Mouse (Mus musculus): Measurements from ENCODE around the gene Lhfp. TPM values are rescaled to one million over a fixed set of nuclear protein-coding genes. Genes with fewer than 3 reads are reported as not detected.

Gene Lhfp
- polyA plus RNA-seq, 2 experiments = 2.6 to 2.7 TPM

GRCm38 (mm10) chr3:53086481-53087155 lies 45.3 kb downstream of the Lhfp start:
- Histone ChIP-seq H3K9me3 (ENCODE audit: control insufficient read depth, low read length) (no peaks in the 10 kb centered on the region), H3K4me2 (ENCODE audit: low read depth) (no peak overlapping the region), H3K4me3 (ENCODE audit: insufficient read depth in 1 of 2, low read depth in 2 of 2, low read length in 2 of 2) (no peak overlapping the region), H3K9ac (replicated peaks) (no peak overlapping the region), H3K4me1 (replicated peaks; ENCODE audit: control insufficient read depth in 2 of 2, insufficient read depth in 2 of 2, low read length in 1 of 2) (no peaks in the 10 kb centered on the region), H3K27me3 (ENCODE audit: control insufficient read depth, insufficient read depth, low read length) (no peaks in the 10 kb centered on the region), H3K36me3 (replicated peaks; ENCODE audit: control insufficient read depth, insufficient read depth, low read depth) (no peaks in the 10 kb centered on the region), H3K27ac (no peak overlapping the region)
- TF ChIP-seq CTCF (IDR thresholded peaks at IDR 0.05; ENCODE audit: low read depth) (no peak), EP300 (IDR thresholded peaks at IDR 0.05; ENCODE audit: low read depth) (no peak)
- WGBS (ENCODE audit: insufficient replicate concordance) = 58% methylated on average over 7 of the region's 7 CpGs
- DNase-seq (ENCODE audit: low read depth in 3 of 3, low spot score in 3 of 3) (no peak), ATAC-seq (ENCODE audit: insufficient read depth) (no peak)

DNA sequence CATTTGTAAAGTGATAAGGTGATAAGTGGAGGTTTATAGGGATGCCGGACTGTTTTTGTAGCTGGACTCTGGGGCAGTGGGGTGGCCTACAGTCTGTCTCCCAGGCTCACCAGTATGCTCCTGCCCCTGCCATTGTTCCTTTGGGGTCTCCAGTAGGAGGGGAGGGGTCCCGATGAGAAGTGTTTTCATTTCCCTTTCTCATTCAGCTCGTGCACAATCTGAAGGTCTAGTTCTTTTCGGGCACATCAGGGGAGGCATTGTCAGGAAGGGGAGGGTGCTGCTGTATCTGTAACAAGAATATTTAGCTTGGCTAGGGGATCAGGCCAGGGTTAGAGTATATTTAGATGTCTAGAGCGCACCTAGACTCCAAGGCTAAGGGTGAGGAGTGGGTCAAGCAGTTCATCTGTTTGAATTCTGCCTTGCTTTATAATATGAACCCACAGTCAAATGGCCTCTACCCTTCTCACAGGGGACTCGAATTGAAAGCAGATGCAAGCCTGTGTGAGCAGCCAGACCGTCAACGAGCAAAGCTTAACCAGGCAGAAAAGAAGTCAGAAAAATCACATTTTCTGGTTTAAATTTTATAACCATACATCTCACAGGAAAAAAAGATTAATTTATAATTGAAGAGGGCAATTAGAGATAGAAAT lies 46.0 kb downstream of the Lhfp start:
- H3K36me3 ChIP-seq (replicated peaks; ENCODE audit: control insufficient read depth, insufficient read depth, low read depth) = no peaks in the 10 kb centered on the region
- DNase-seq (ENCODE audit: low read depth in 3 of 3, low spot score in 3 of 3) (no peak), ATAC-seq (ENCODE audit: insufficient read depth) (no peak)
- no peak overlapping the region for H3K4me3 ChIP-seq (ENCODE audit: insufficient read depth in 1 of 2, low read depth in 2 of 2, low read length in 2 of 2)
- 59% methylated on average over 8 of the region's 8 CpGs for WGBS (ENCODE audit: insufficient replicate concordance)
- no peak overlapping the region for H3K9ac ChIP-seq (replicated peaks)
- no peaks in the 10 kb centered on the region for H3K27me3 ChIP-seq (ENCODE audit: control insufficient read depth, insufficient read depth, low read length)
- no peak overlapping the region for H3K27ac ChIP-seq
- TF ChIP-seq EP300 (IDR thresholded peaks at IDR 0.05; ENCODE audit: low read depth) = no peak
- no peak for TF ChIP-seq CTCF (IDR thresholded peaks at IDR 0.05; ENCODE audit: low read depth)
- H3K4me1 ChIP-seq (replicated peaks; ENCODE audit: control insufficient read depth in 2 of 2, insufficient read depth in 2 of 2, low read length in 1 of 2) = no peaks in the 10 kb centered on the region
- no peak overlapping the region for H3K4me2 ChIP-seq (ENCODE audit: low read depth)
- H3K9me3 ChIP-seq (ENCODE audit: control insufficient read depth, low read length) = no peaks in the 10 kb centered on the region

- ATAC-seq (ENCODE audit: insufficient read depth) = no peak
- no peaks in the 10 kb centered on the region for H3K36me3 ChIP-seq (replicated peaks; ENCODE audit: control insufficient read depth, insufficient read depth, low read depth)
- no peak for DNase-seq (ENCODE audit: low read depth in 3 of 3, low spot score in 3 of 3)
Observed at GRCm38 (mm10) chr3:53089921-53090320, 48.6 kb downstream of the Lhfp start.

GRCm38 (mm10) chr3:53100210-53100609 lies 58.9 kb downstream of the Lhfp start:
- no peaks in the 10 kb centered on the region for H3K9me3 ChIP-seq (ENCODE audit: control insufficient read depth, low read length)
- TF ChIP-seq EP300 (IDR thresholded peaks at IDR 0.05; ENCODE audit: low read depth) = no peak
- TF ChIP-seq CTCF (IDR thresholded peaks at IDR 0.05; ENCODE audit: low read depth) = no peak
- 59% methylated on average over 3 of the region's 3 CpGs for WGBS (ENCODE audit: insufficient replicate concordance)
- H3K4me1 ChIP-seq (replicated peaks; ENCODE audit: control insufficient read depth in 2 of 2, insufficient read depth in 2 of 2, low read length in 1 of 2) = no peaks in the 10 kb centered on the region
- no peak for ATAC-seq (ENCODE audit: insufficient read depth)
- DNase-seq (ENCODE audit: low read depth in 3 of 3, low spot score in 3 of 3) = no peak
- no peak overlapping the region for H3K4me2 ChIP-seq (ENCODE audit: low read depth)
- H3K27ac ChIP-seq = no peak overlapping the region
- H3K9ac ChIP-seq (replicated peaks) = no peak overlapping the region
- H3K36me3 ChIP-seq (replicated peaks; ENCODE audit: control insufficient read depth, insufficient read depth, low read depth) = no peaks in the 10 kb centered on the region
- no peak overlapping the region for H3K4me3 ChIP-seq (ENCODE audit: insufficient read depth in 1 of 2, low read depth in 2 of 2, low read length in 2 of 2)
- H3K27me3 ChIP-seq (ENCODE audit: control insufficient read depth, insufficient read depth, low read length) = no peaks in the 10 kb centered on the region

More at GRCm38 (mm10) chr3:53089921-53090320, 48.6 kb downstream of the Lhfp start:
- Histone ChIP-seq H3K27me3 (ENCODE audit: control insufficient read depth, insufficient read depth, low read length) (no peaks in the 10 kb centered on the region), H3K9me3 (ENCODE audit: control insufficient read depth, low read length) (no peaks in the 10 kb centered on the region), H3K4me2 (ENCODE audit: low read depth) (no peak overlapping the region), H3K9ac (replicated peaks) (no peak overlapping the region), H3K4me1 (replicated peaks; ENCODE audit: control insufficient read depth in 2 of 2, insufficient read depth in 2 of 2, low read length in 1 of 2) (no peaks in the 10 kb centered on the region), H3K27ac (no peak overlapping the region), H3K4me3 (ENCODE audit: insufficient read depth in 1 of 2, low read depth in 2 of 2, low read length in 2 of 2) (no peak overlapping the region)
- TF ChIP-seq EP300 (IDR thresholded peaks at IDR 0.05; ENCODE audit: low read depth) (no peak), CTCF (IDR thresholded peaks at IDR 0.05; ENCODE audit: low read depth) (no peak)
- WGBS (ENCODE audit: insufficient replicate concordance) = 49% methylated on average over 2 of the region's 2 CpGs

GRCm38 (mm10) chr3:53100803-53101202 lies 59.5 kb downstream of the Lhfp start:
- Histone ChIP-seq H3K4me2 (ENCODE audit: low read depth) (no peak overlapping the region), H3K9ac (replicated peaks) (no peak overlapping the region), H3K4me3 (ENCODE audit: insufficient read depth in 1 of 2, low read depth in 2 of 2, low read length in 2 of 2) (no peak overlapping the region), H3K27me3 (ENCODE audit: control insufficient read depth, insufficient read depth, low read length) (no peaks in the 10 kb centered on the region), H3K36me3 (replicated peaks; ENCODE audit: control insufficient read depth, insufficient read depth, low read depth) (no peaks in the 10 kb centered on the region), H3K9me3 (ENCODE audit: control insufficient read depth, low read length) (no peaks in the 10 kb centered on the region), H3K27ac (no peak overlapping the region), H3K4me1 (replicated peaks; ENCODE audit: control insufficient read depth in 2 of 2, insufficient read depth in 2 of 2, low read length in 1 of 2) (no peaks in the 10 kb centered on the region)
- 54% methylated on average over 6 of the region's 6 CpGs for WGBS (ENCODE audit: insufficient replicate concordance)
- ATAC-seq (ENCODE audit: insufficient read depth) = no peak
- TF ChIP-seq EP300 (IDR thresholded peaks at IDR 0.05; ENCODE audit: low read depth) = no peak
- no peak for TF ChIP-seq CTCF (IDR thresholded peaks at IDR 0.05; ENCODE audit: low read depth)
- DNase-seq (ENCODE audit: low read depth in 3 of 3, low spot score in 3 of 3) = no peak
